8 mouse cellular contexts compared by ENCODE assay signal in genomic region chr9:7184172-7184896, GRCm38 (mm10). TPM values are rescaled to one million over a fixed set of nuclear protein-coding genes. Genes with fewer than 3 reads are reported as not detected.
A peak's percentile ranks its signal among the peaks of the same experiment; 100 is the strongest.
DNase-seq lines count a peak whose midpoint lies in the region; ATAC-seq lines count a peak whose summit lies in the region.

Gene Dync2h1 (minus strand): TSS chr9:7184446.
Gene Dcun1d5 (plus strand): TSS chr9:7184520.

- H3K9me3 ChIP-seq in lung, embryonic 16.5 days (ENCODE audit: control insufficient read depth, low read length), result no peaks in the 10 kb centered on the region

- WGBS in lung, embryonic 16.5 days, result under 1% methylated on average over 61 of the region's 62 CpGs

- H3K9ac ChIP-seq in lung, embryonic 16.5 days (ENCODE audit: low read length), result peak within 1 kb of the TSS; percentile 85

- H3K4me3 ChIP-seq in lung, embryonic 16.5 days (ENCODE audit: low read length), result peak within 1 kb of the TSS; percentile 82

- no peaks in the 10 kb centered on the region for H3K36me3 ChIP-seq in lung, embryonic 16.5 days (ENCODE audit: control insufficient read depth, insufficient read depth, low read length)

- peak; percentile 93 to 94 for ATAC-seq in hematopoietic stem cell, adult 5-6 weeks (replicated peaks in 1 of 2; ENCODE audit: insufficient read depth in 1 of 2, low FRiP score in 2 of 2, low TSS enrichment in 1 of 2, low read depth in 1 of 2, poor library complexity in 2 of 2, severe bottlenecking in 2 of 2)
- peak; percentile 99 for ATAC-seq in lung, embryonic 16.5 days (ENCODE audit: low read depth)

- DNase-seq in MEL-GATA-1-ER (ENCODE audit: extremely low read depth, low read depth), result peak; percentile 94
- peak; percentile 90 for DNase-seq in cerebellum, adult 8-10 months
- peak; percentile 95 for DNase-seq in forelimb bud, embryonic 11.5 days (ENCODE audit: low read depth, low spot score)
- peak; percentile 82 for DNase-seq in layer of hippocampus, adult 9-10 months (ENCODE audit: low spot score)
- DNase-seq in ovary, postnatal 10 days (ENCODE audit: low spot score), result peak; percentile 82
- peak; percentile 89 to 94 for DNase-seq in thymus, postnatal 10 days (ENCODE audit: low spot score in 2 of 2)

- H3K27me3 ChIP-seq in lung, embryonic 16.5 days (ENCODE audit: control insufficient read depth, insufficient read depth, low read depth, low read length), result no peaks in the 10 kb centered on the region

- H3K4me2 ChIP-seq in lung, embryonic 16.5 days (ENCODE audit: low read depth, low read length), result peak within 1 kb of the TSS; percentile 60

- H3K4me1 ChIP-seq in lung, embryonic 16.5 days (replicated peaks; ENCODE audit: control insufficient read depth, insufficient read depth, low read length), result peaks cover 9% of the 10 kb centered on the region

- peak within 1 kb of the TSS; percentile 93 for H3K27ac ChIP-seq in lung, embryonic 16.5 days (ENCODE audit: low read length)

RNA-seq across cellular contexts. Expression of gene Dync2h1, which starts in this region (rescaled TPM):
- 10.7 and 12.5 TPM in 2 replicates for total RNA-seq in hematopoietic stem cell, adult 5-6 weeks (2017)
- polyA plus RNA-seq in lung, embryonic 16.5 days (2015; fragmentation: Nextera tagmentation; extraction: Ambion mirVana), result 15.5 and 16.2 TPM in 2 replicates

RNA-seq across cellular contexts. Expression of gene Dcun1d5, which starts in this region (rescaled TPM):
- total RNA-seq in hematopoietic stem cell, adult 5-6 weeks (2017), result 90.4 and 94.7 TPM in 2 replicates
- 105 and 111 TPM in 2 replicates for polyA plus RNA-seq in lung, embryonic 16.5 days (2015; fragmentation: Nextera tagmentation; extraction: Ambion mirVana)

Comparison
In these comparisons a context has a peak if more than half of its experiments do, and no peak if none do; other contexts are left out.
1. Peak in every context shown above with its lines: DNase-seq, ATAC-seq, H3K4me3 ChIP-seq and H3K27ac ChIP-seq.